In genomic region chr4:8957771-8958170, GRCm38 (mm10) we compare ENCODE assay signal across 12 mouse cellular contexts.
DNase-seq lines count a peak whose midpoint lies in the region; ATAC-seq lines count a peak whose summit lies in the region.
"Had no signal": no experiment of that assay in that cellular context is flagged by ENCODE, and none has a peak within 500 bp of the region (broad histone marks: within the 10 kb centered on the region; RNA-seq: fewer than 3 reads in every experiment).

No protein-coding gene starts in this region.

- H3K27ac ChIP-seq in heart, embryonic 10.5 days: peak overlapping the region; percentile 67; the same call in 1 of the 2 replicates
- peak overlapping the region; percentile 82 for H3K27ac ChIP-seq in midbrain, embryonic 10.5 days (replicated peaks)
- H3K27ac ChIP-seq in midbrain, embryonic 16.5 days (ENCODE audit: low read length): no peak overlapping the region
- H3K27ac ChIP-seq: embryonic facial prominence, embryonic 15.5 days; liver, embryonic 12.5 days had no signal

- peaks cover 40% of the 10 kb centered on the region for H3K4me1 ChIP-seq in heart, embryonic 10.5 days
- H3K4me1 ChIP-seq in midbrain, embryonic 10.5 days: peaks cover 48% of the 10 kb centered on the region
- peaks cover 24% of the 10 kb centered on the region for H3K4me1 ChIP-seq in midbrain, embryonic 16.5 days (ENCODE audit: control insufficient read depth, insufficient read depth, low read length)

- DNase-seq in heart, embryonic 10.5 days (ENCODE audit: low spot score): no peak
- DNase-seq in heart, postnatal 36 days: no peak
- DNase-seq in midbrain, embryonic 10.5 days (ENCODE audit: low spot score): no peak
- peak; percentile 64 for DNase-seq in forelimb bud, embryonic 11.5 days (ENCODE audit: low read depth, low spot score)
- DNase-seq in retina, postnatal 1 day: peak; percentile 53
- no peak for DNase-seq in spleen, adult 12 weeks (ENCODE audit: low spot score)
- DNase-seq in urinary bladder, adult 18-20 months (ENCODE audit: low spot score in 2 of 2): no peak
- DNase-seq: kidney, postnatal 36 days had no signal

- no peaks in the 10 kb centered on the region for H3K27me3 ChIP-seq in heart, embryonic 10.5 days (ENCODE audit: insufficient read depth, poor library complexity, severe bottlenecking)
- no peaks in the 10 kb centered on the region for H3K27me3 ChIP-seq in midbrain, embryonic 10.5 days (ENCODE audit: low read depth, poor library complexity, severe bottlenecking)
- no peaks in the 10 kb centered on the region for H3K27me3 ChIP-seq in midbrain, embryonic 16.5 days (ENCODE audit: control insufficient read depth, insufficient read depth, low read depth, low read length)
- H3K27me3 ChIP-seq: embryonic facial prominence, embryonic 15.5 days; liver, embryonic 12.5 days had no signal

- H3K9ac ChIP-seq in midbrain, embryonic 16.5 days (ENCODE audit: low read depth, low read length): no peak overlapping the region
- H3K9ac ChIP-seq: embryonic facial prominence, embryonic 15.5 days; liver, embryonic 12.5 days had no signal

- no peak overlapping the region for H3K4me3 ChIP-seq in heart, embryonic 10.5 days
- H3K4me3 ChIP-seq in midbrain, embryonic 10.5 days: no peak overlapping the region
- H3K4me3 ChIP-seq in midbrain, embryonic 16.5 days (ENCODE audit: low read depth, low read length): no peak overlapping the region
- H3K4me3 ChIP-seq: embryonic facial prominence, embryonic 15.5 days; liver, embryonic 12.5 days; myocyte had no signal

- no peaks in the 10 kb centered on the region for H3K36me3 ChIP-seq in heart, embryonic 10.5 days
- no peaks in the 10 kb centered on the region for H3K36me3 ChIP-seq in midbrain, embryonic 10.5 days
- H3K36me3 ChIP-seq in midbrain, embryonic 16.5 days (ENCODE audit: control insufficient read depth, insufficient read depth, low read length): no peaks in the 10 kb centered on the region
- H3K36me3 ChIP-seq: embryonic facial prominence, embryonic 15.5 days; liver, embryonic 12.5 days had no signal

- no peak for ATAC-seq in midbrain, embryonic 16.5 days
- ATAC-seq: liver, embryonic 12.5 days had no signal

- no peaks in the 10 kb centered on the region for H3K9me3 ChIP-seq in heart, embryonic 10.5 days
- no peaks in the 10 kb centered on the region for H3K9me3 ChIP-seq in midbrain, embryonic 10.5 days (replicated peaks)
- H3K9me3 ChIP-seq in midbrain, embryonic 16.5 days (replicated peaks; ENCODE audit: control insufficient read depth, low read length, poor library complexity, severe bottlenecking): no peaks in the 10 kb centered on the region
- H3K9me3 ChIP-seq: embryonic facial prominence, embryonic 15.5 days; liver, embryonic 12.5 days had no signal

- WGBS in heart, embryonic 10.5 days: 50% methylated on average over 6 of the region's 6 CpGs
- 36% methylated on average over 6 of the region's 6 CpGs for WGBS in midbrain, embryonic 10.5 days
- WGBS in midbrain, embryonic 16.5 days: 16% methylated on average over 6 of the region's 6 CpGs

- intact Hi-C loops in heart, postnatal 36 days (cut with DNase I): loop anchor here (5.0 kb wide), 1 partner anchor 290 kb away; no protein-coding TSS in a partner anchor

- no peak overlapping the region for H3K4me2 ChIP-seq in midbrain, embryonic 16.5 days (ENCODE audit: low read length)
- H3K4me2 ChIP-seq: embryonic facial prominence, embryonic 15.5 days; liver, embryonic 12.5 days had no signal

Comparison
In these comparisons a context has a peak if more than half of its experiments do, and no peak if none do; other contexts are left out.
1. DNase-seq: peak in forelimb bud, embryonic 11.5 days (single experiment) and retina, postnatal 1 day (single experiment); none in heart, embryonic 10.5 days (single experiment), heart, postnatal 36 days (0 of 2), midbrain, embryonic 10.5 days (single experiment), spleen, adult 12 weeks (single experiment) and urinary bladder, adult 18-20 months (0 of 2).